Mouse (Mus musculus) urinary bladder, adult 18-20 months (tissue): Measurements from ENCODE around the gene Gm45716.

ENCODE experiments used
- DNase-seq, 2 experiments: peaks; one replicate each; pipeline ENCODE4 v3.0.0; 2022; ENCODE audit warnings: low spot score in 2 of 2, mixed read lengths in 2 of 2

Gm45716 gene

GRCm38 (mm10) chr11:90187441-90187840 lies at the start of gene Gm45716:
Gene Gm45716, plus strand, starts transcription at chr11:90187683.
- DNase-seq = no peak

- peak in 1 of 2 experiments; percentile 57 for DNase-seq
Observed at GRCm38 (mm10) chr11:90142393-90142792, 45.1 kb upstream of the Gm45716 start.

- DNase-seq = no peak
Observed at GRCm38 (mm10) chr11:90142936-90143335, 44.5 kb upstream of the Gm45716 start.

- DNase-seq = peak in 1 of 2 experiments; percentile 63
Observed at GRCm38 (mm10) chr11:90146086-90146860, 41.2 kb upstream of the Gm45716 start.

- no peak for DNase-seq
Observed at GRCm38 (mm10) chr11:90155066-90155465, 32.4 kb upstream of the Gm45716 start.

GRCm38 (mm10) chr11:90155466-90155865 lies 32.0 kb upstream of the Gm45716 start:
- DNase-seq = no peak

- DNase-seq = no peak
Observed at GRCm38 (mm10) chr11:90167771-90168170, 19.7 kb upstream of the Gm45716 start.

- DNase-seq = no peak
Observed at GRCm38 (mm10) chr11:90168338-90169065, 19.0 kb upstream of the Gm45716 start.

- DNase-seq = no peak
Observed at GRCm38 (mm10) chr11:90169200-90170013, 18.1 kb upstream of the Gm45716 start.

GRCm38 (mm10) chr11:90170014-90170320 lies 17.5 kb upstream of the Gm45716 start:
- peak in 1 of 2 experiments; percentile 18 for DNase-seq

- DNase-seq = no peak
Observed at GRCm38 (mm10) chr11:90172331-90172730, 15.2 kb upstream of the Gm45716 start.

GRCm38 (mm10) chr11:90175634-90176300 lies 11.7 kb upstream of the Gm45716 start:
- no peak for DNase-seq

GRCm38 (mm10) chr11:90177389-90177788 lies 10.1 kb upstream of the Gm45716 start:
- DNase-seq = no peak

- no peak for DNase-seq
Observed at GRCm38 (mm10) chr11:90183361-90183760, 4.1 kb upstream of the Gm45716 start.

GRCm38 (mm10) chr11:90184756-90185155 lies 2.7 kb upstream of the Gm45716 start:
- DNase-seq = no peak

- DNase-seq = no peak
Observed at GRCm38 (mm10) chr11:90190156-90190555, 2.7 kb downstream of the Gm45716 start.

GRCm38 (mm10) chr11:90194946-90195345 lies 7.5 kb downstream of the Gm45716 start:
- DNase-seq = no peak

- DNase-seq = no peak
Observed at GRCm38 (mm10) chr11:90195756-90196520, 8.5 kb downstream of the Gm45716 start.

GRCm38 (mm10) chr11:90196521-90197215 lies 9.2 kb downstream of the Gm45716 start:
- no peak for DNase-seq

GRCm38 (mm10) chr11:90198048-90198447 lies 10.6 kb downstream of the Gm45716 start:
- no peak for DNase-seq
